Mouse (Mus musculus) retina, postnatal 7 days (tissue): Measurements from ENCODE around the gene Clpsl2.
A peak's percentile ranks its signal among the peaks of the same experiment; 100 is the strongest.
"Not testable (repeated sequence)": the region's sequence is repeated elsewhere in the genome, so short reads cannot be mapped to it uniquely, and the experiment has no call there.

Experiments used
- DNase-seq: peaks from one replicate; pipeline ENCODE4 v3.0.0-alpha.2; 2012; ENCODE audit warnings: low read depth, low spot score

Clpsl2 gene

DNA sequence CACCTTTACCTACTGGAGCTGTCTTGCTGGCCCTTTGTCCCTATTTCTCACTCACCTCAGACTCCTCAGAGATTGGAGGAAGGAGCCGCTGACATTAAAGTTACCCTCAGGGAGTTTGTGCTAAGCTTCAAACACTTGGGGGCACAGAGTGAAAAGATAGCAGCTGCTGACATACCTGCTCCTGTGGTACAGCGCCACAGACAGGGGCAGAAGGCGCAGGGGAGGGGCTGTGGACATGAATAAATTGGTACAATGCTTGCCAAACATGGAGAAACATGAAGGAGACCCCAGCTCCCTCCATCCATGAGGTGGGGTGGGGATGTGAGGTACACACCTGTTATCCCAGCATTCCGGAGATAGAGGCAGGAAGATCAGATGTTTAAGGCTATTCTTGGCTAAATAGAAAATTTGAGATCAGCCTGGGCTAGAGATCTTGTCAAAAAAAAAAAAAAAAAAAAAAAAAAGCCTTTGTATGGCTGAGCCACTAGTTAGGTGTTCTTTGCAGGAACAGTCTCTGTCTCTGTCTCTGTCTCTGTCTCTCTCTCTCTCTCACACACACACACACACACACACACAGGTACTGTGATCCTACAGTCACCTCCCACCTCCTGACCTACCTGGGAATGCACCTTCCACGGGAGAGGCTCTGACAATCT lies 28.0 kb upstream of the Clpsl2 start:
- no peak for DNase-seq

- no peak for DNase-seq
Measured at GRCm38 (mm10) chr17:28521920-28522319, 27.3 kb upstream of the Clpsl2 start.

DNA sequence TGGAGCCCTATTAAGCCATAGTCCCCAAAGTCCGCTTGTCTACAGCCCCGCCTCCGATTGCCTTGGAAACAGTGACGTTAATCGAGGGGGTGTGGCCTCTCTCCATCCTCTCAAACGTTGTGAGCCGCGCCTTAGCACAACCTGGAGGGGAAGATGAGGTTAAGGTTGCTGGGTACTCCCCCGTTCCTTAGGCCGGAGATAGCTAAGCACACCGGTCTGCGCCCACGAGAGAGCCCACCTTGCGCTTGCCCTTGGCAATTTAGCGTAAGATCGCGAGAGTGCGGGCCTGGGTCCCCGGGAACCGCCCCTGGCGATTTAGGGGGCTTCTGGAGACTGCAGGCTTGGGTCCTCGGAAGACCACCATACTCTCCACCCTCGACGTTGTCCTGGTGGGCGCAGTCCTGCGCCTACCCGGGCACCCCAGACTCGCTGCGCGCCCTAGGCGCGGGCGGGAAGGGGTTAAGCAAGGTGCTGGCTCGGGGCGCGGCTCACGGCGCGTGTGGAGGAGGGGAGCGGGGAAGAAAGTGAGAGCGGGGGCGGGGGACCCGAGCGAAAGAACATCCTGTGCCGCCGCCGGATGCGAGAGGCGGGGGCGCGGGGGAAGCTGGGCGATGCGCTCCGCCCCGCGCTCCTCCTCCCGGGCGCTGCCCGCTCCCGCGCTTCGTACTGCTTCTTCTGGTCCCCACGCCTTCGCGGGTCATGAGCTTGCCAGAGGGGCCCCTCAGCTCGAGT lies 26.4 kb upstream of the Clpsl2 start:
- DNase-seq: peak; percentile 63

DNA sequence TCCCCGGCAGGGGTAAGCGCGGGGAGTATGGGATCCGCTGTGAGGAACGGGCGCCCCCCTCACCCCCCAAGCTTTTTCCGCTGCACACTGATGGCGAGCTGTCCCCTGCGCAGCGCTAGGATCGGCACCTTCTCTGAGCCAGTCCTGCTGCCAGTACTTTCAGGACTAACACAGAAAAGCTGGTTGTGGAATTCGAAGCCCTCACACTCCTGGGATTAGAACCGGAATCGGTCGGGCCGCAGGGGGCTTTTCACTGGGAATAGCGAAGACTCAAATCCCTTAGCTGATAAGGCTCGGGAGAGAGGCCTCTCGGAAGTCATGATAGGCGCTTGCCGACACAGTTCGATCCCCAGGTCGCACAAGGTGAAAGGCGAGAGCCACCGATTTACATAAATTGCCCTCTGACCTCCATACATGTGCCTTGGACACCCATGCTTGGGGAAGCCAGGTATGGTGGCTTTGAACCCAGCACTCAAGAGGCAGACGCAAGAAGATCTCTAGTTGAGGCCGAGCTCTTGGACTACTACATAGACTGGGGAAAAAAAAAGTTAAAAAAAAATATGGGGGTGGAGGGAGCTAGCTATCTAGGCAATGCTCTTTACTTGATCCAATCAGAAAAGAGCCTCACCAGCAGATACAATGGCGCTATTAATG lies 25.7 kb upstream of the Clpsl2 start:
- no peak for DNase-seq

GRCm38 (mm10) chr17:28524009-28524695 lies 25.1 kb upstream of the Clpsl2 start:
- DNase-seq: no peak

GRCm38 (mm10) chr17:28524831-28525430 lies 24.3 kb upstream of the Clpsl2 start:
- no peak for DNase-seq

DNA sequence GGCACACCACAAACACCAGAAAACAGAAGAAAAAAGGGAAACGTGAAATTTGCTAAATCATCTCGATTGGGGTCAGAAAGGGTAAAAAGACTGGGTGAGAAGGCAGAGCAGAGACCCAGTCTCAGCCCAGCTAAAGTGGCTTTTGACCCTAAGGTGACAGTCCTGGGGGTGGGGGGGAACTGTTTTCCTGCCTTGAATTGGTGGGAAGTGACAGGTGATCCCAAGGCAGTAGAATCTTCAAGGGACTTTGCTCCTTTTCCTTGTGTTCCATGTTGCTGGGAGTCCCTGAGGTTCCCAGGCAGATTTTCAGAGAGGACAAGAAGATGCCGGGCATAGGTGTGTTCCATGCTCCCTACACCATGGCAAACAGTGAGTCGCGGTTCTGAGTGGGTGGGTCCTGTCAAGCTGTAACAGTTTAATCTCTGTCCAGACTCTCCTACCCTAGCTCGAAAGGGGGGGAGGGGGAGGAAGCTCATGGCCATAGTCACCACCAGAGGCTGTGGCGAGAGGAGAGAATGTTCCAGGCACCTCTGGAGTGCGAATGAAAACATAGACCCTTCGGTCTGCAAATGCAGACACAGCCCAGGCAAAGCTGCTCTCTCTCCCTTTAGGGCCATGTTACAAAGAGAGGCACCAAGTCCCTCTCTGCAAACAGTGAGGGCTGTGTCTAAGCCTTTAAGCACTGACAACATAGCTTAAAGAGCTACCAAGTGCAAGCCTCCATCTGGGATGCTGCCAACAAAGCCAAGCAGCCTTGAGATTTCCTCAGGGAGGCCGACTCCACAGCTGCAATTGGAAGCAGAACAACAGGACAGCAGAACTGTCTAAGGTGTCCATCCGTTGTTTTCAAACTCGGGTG lies 21.8 kb upstream of the Clpsl2 start:
- DNase-seq: no peak

GRCm38 (mm10) chr17:28528043-28528351 lies 21.2 kb upstream of the Clpsl2 start:
- peak; percentile 87 for DNase-seq

GRCm38 (mm10) chr17:28529116-28529515 lies 20.1 kb upstream of the Clpsl2 start:
- DNase-seq: no peak

GRCm38 (mm10) chr17:28530506-28530905 lies 18.7 kb upstream of the Clpsl2 start, which contains the start of gene Armc12:
Armc12 (plus strand) TSS chr17:28530806.
- DNase-seq: no peak

DNA sequence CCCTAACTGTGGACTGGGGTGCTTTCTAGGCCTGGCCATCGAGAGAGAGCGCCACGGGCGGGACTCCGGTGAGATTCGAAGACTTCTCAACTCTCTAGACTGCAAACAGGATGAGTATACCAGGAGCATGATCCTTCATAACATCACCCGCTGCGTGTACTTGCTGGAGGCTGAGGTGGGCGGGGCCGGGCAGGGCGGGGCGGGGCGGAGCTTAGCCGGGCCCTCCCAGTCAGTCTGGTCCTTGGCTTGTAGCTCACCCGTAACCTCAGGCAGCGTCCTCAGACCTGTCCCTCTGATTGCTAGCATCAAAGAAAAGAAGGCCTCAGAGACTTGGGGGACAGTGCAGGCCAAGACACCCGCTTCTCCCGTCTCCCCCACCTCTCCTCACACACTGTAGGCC lies 17.3 kb upstream of the Clpsl2 start:
- DNase-seq: no peak

DNA sequence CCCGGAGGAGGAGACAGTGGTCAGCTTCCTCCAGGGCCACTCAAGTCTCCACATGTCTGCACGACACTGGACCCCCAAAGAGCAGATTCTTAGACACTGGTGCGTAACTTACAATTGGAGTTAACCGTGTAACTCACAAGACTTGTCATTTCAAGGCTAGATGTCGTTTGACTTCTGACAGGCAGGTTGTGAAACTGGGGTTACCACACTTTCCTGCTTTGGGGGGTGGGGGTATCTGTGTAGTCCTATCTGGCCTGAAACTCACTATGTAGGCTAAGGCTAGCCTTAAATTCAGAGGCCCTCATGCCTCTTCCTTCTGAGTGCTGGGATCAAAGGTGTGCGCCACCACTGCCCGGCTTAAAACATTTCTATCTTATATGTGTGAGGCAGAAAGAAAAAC lies 16.7 kb upstream of the Clpsl2 start:
- no peak for DNase-seq

DNA sequence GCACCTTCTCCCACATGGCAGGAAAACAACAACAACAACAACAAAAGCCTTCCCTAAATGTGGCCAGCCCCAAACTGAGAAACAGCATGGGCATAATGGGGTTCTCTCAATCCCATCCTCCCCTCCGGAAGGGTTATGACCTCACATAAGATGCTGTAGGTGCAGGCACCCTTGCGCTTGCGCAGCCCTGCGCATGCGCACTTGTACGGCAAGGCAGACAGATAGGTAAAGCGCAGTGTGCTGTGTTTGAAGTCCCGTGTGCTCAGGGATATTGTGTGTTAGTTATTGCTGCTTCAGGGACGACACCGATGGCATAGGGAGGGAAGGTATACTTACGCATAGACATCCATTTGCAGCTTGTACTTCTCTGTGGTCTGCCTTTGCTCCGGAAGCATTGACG lies 15.9 kb upstream of the Clpsl2 start:
- DNase-seq: no peak

DNA sequence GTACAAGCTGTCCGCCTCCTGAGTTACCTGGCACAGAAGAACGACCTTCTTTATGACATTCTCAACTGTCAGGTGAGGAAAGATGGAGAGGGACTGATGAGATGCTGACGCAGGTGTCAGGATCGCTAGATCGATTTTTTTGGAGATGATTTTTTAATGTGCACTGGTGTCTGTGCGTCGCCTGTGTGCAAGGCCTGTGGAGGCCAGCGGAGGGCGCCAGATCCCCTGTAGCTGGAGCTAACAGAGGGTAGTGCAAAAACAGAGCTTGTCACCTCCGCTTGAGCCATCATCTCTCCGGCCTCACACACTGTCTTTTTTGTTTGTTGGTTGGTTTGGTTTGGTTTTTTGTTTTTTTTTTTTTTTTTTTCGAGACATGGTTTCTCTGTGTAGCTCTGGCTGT lies 11.3 kb upstream of the Clpsl2 start:
- DNase-seq: no peak

GRCm38 (mm10) chr17:28546925-28547324 lies 2.3 kb upstream of the Clpsl2 start:
- no peak for DNase-seq

GRCm38 (mm10) chr17:28548550-28548949 lies 661 bp upstream of the Clpsl2 start:
- no peak for DNase-seq

DNA sequence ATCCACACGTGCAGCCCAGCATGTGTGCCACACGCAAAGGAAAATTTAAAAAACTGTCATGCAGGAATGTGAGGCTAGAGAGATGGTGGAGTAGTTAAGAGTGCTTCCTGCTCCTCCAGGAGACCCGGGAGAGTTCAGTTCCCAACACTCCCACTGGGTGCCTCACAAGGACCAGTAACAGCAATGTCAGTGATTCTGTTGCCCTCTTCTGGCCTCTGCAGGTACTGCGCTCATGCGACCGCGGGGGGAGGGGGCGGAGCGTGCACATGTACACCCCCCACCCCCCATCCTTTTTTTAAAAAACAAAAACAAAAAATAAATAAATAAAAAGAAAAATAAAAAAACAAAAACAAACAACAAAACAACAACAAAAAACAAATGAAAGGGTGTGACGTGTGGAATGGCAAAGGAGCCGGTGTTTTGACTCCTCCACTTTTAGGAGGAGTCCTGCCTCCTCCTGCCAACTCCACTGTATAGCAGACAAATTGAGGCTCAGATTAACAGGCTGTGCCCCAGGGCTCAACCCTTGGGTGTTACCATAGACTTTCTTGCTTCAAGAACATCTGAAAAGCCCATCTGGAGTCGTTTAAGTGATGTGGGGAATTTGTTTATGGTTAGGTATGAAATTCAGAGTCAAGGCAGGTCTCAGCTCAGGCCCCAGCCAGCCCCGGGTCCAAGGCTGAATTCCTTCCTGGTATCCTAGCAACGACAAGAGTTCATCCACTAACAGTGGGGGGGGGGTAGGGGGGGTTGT lies 4.0 kb downstream of the Clpsl2 start:
- DNase-seq: peak; percentile 55

DNA sequence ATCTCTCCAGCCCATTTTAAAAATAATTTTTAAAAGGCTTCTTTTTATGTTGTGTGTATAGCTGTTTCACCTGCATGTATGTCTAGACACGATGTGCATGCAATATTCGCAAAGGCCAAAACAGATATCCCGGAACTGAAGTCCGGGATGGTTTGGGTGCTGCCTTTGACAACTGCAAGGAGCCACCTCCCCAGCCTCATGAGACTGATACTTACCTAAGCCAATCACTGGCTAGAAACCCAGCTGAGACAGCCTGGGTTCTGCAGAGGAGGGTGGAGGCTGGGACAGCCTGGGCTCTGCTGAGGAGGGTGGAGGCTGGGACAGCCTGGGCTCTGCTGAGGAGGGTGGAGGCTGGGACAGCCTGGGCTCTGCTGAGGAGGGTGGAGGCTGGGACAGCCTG lies 4.8 kb downstream of the Clpsl2 start:
- DNase-seq: not testable (repeated sequence)

GRCm38 (mm10) chr17:28556635-28557396 lies 7.6 kb downstream of the Clpsl2 start:
- DNase-seq: no peak

- DNase-seq: no peak
Measured at GRCm38 (mm10) chr17:28557772-28558171, 8.6 kb downstream of the Clpsl2 start.
